Mouse (Mus musculus) C2C12 (cell line): ENCODE data around the gene Ptprj. TPM values are rescaled to one million over a fixed set of nuclear protein-coding genes. Genes with fewer than 3 reads are reported as not detected.

Experiments used
- H3K27me3 ChIP-seq: one replicate; pipeline ENCODE4 v1.6.1; 2011; ENCODE audit not compliant: control insufficient read depth, insufficient read depth, insufficient read length
- H3K36me3 ChIP-seq: one replicate; pipeline ENCODE4 v1.6.1; 2011; ENCODE audit not compliant: control insufficient read depth, insufficient read depth
- H3K4me3 ChIP-seq: one replicate; pipeline ENCODE4 v1.5.1; 2011; ENCODE audit warnings: mild to moderate bottlenecking, control low read depth; ENCODE audit not compliant: poor library complexity, insufficient read depth, severe bottlenecking
- H3K79me2 ChIP-seq: one replicate; pipeline ENCODE4 v1.6.1; 2011; ENCODE audit not compliant: control insufficient read depth, insufficient read depth
- H3K79me3 ChIP-seq: one replicate; pipeline ENCODE4 v1.6.1; 2011; ENCODE audit warnings: low read depth, control low read depth
- H3ac ChIP-seq: one replicate; pipeline ENCODE3; 2011; ENCODE audit warnings: low read depth; ENCODE audit not compliant: control insufficient read depth, insufficient read length
- CEBPB ChIP-seq: IDR thresholded peaks from one replicate; pipeline ENCODE4 v1.6.1; 2011; ENCODE audit warnings: low read depth, mild to moderate bottlenecking, control low read depth, moderate library complexity
- CTCF ChIP-seq: IDR thresholded peaks from one replicate; pipeline ENCODE4 v1.5.1; 2011; ENCODE audit not compliant: control insufficient read depth, insufficient read depth, insufficient read length
- FOSL1 ChIP-seq: IDR thresholded peaks from one replicate; pipeline ENCODE4 v1.8.0; 2011; ENCODE audit warnings: mild to moderate bottlenecking, low read length; ENCODE audit not compliant: poor library complexity, insufficient read depth, severe bottlenecking
- MAX ChIP-seq: IDR thresholded peaks from one replicate; pipeline ENCODE4 v1.6.1; 2011; ENCODE audit warnings: mild to moderate bottlenecking, control low read depth
- MYOD1 ChIP-seq: IDR thresholded peaks from one replicate; pipeline ENCODE4 v1.6.1; 2011; ENCODE audit warnings: low read depth; ENCODE audit not compliant: control insufficient read depth, insufficient read length
- MYOG ChIP-seq: IDR thresholded peaks from one replicate; pipeline ENCODE4 v1.6.1; 2011; ENCODE audit not compliant: control insufficient read depth, insufficient read length; ENCODE audit errors: extremely low read depth
- USF1 ChIP-seq: IDR thresholded peaks from one replicate; pipeline ENCODE4 v1.6.1; 2011; ENCODE audit warnings: low read depth, mild to moderate bottlenecking, control low read depth, moderate library complexity
- polyA plus RNA-seq: library from polyadenylated mRNA; unstranded; fragments of >200 nt; fragmentation: generic; extraction: Trizol; gene quantifications from one replicate; pipeline ENCODE4 v1.2.1, GENCODE M21; 2012; ENCODE audit warnings: missing spikeins

The Ptprj gene
- polyA plus RNA-seq, 1 experiment: 1.1 TPM

DNA sequence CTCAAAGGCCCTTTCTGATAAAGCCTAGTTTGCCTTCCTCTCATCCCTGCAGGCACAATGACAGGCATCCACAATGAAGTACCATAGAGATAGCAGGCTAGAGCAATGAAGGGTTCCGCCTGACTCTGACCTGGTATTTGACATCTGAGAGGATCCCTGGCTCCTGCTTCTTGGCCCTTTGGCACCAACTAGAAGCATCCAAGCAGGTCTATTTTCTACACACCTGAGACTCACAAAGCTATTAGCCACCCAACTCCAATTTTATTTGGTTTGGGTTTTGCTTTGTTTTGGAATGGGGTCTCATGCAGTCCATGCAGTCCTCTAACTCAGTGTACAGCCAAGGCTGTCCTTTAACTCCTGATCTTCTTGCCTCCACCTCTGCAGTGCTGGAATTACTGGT, 7.7 kb upstream of the Ptprj start:
- H3K4me3 ChIP-seq: no peak overlapping the region
- no peaks in the 10 kb centered on the region for H3K36me3 ChIP-seq
- H3ac ChIP-seq: no peak overlapping the region
- no peaks in the 10 kb centered on the region for H3K79me3 ChIP-seq
- TF ChIP-seq CTCF: no peak
- no peak for TF ChIP-seq MYOD1
- TF ChIP-seq CEBPB: no peak
- TF ChIP-seq MAX: no peak
- TF ChIP-seq USF1: no peak
- no peak for TF ChIP-seq MYOG
- TF ChIP-seq FOSL1: no peak
- no peaks in the 10 kb centered on the region for H3K79me2 ChIP-seq
- no peaks in the 10 kb centered on the region for H3K27me3 ChIP-seq

DNA sequence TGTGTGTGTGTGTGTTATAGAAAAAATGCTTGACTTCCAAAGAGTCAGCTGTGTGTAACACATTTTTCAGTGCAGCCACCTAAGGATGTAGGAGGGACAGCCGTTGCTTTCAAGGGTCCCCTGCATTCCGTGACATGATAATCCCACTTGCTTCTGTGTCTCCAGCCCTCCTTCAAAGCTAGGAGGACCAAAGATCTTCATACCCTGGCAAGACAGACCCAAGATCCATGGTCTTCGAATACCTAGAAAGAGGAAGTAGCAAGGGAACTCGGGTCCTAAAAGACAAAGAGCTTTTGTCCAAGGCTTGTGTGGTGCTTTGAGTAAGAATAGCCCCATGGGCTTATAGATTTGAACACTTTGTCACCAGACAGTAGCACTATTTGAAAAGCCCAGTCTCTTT, 4.1 kb upstream of the Ptprj start:
- Histone ChIP-seq H3K79me2 (peaks cover under 1% of the 10 kb centered on the region), H3K27me3 (no peaks in the 10 kb centered on the region), H3K36me3 (no peaks in the 10 kb centered on the region), H3K4me3 (no peak overlapping the region), H3K79me3 (no peaks in the 10 kb centered on the region), H3ac (no peak overlapping the region)
- TF ChIP-seq CEBPB (no peak), FOSL1 (no peak), MAX (no peak), MYOG (no peak), USF1 (no peak), MYOD1 (no peak), CTCF (no peak)

DNA sequence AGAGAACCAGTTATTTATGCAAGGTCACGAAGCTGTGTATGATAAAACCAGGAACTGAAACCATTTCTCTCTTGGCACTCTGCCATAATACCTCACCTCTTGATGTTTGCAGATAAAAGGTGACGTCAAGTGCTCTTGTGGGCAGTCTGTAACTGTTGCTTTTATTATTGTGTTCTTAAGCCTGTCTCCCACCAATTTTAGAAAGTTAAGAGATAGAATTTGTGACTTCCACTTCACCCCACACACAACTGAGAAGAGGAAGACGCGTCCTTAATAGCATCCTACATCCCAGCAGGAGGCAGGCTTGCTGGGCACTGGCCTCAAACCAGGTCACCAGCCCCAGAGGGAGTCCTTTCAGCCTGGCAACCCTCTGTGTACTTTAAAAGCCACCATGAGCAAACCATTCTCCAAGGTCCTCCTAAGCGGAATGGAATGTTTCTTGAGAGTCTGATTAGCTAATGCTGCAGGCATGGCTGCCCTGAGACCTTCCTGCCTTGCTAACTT, 3.2 kb upstream of the Ptprj start:
- no peak overlapping the region for H3ac ChIP-seq
- H3K27me3 ChIP-seq: no peaks in the 10 kb centered on the region
- peaks cover 8% of the 10 kb centered on the region for H3K79me2 ChIP-seq
- no peak for TF ChIP-seq MAX
- TF ChIP-seq CEBPB: no peak
- no peak for TF ChIP-seq USF1
- no peaks in the 10 kb centered on the region for H3K36me3 ChIP-seq
- H3K4me3 ChIP-seq: no peak overlapping the region
- peaks cover 4% of the 10 kb centered on the region for H3K79me3 ChIP-seq

DNA sequence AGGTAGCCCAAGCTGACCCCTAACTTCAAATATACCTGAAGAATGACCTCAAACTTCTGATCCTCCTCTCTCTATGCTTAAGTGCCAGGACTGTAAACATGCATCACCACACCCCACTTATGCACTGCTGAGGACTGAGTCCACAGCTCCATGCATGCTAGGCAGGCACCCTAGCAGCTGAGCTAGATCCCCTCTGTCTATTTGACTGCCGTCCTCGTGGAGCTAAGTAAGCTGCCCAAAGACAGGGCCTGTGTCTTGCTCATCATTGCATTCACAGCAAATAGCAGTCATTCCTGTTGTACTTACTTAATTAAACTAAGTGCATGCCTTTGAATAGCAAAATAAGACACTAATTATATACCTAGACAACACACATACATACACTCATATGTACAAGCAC, 2.4 kb upstream of the Ptprj start:
- H3K36me3 ChIP-seq: no peaks in the 10 kb centered on the region
- H3K4me3 ChIP-seq: no peak overlapping the region
- no peak overlapping the region for H3ac ChIP-seq
- peaks cover 4% of the 10 kb centered on the region for H3K79me3 ChIP-seq
- TF ChIP-seq FOSL1: no peak
- TF ChIP-seq MYOG: no peak
- H3K27me3 ChIP-seq: no peaks in the 10 kb centered on the region
- peaks cover 17% of the 10 kb centered on the region for H3K79me2 ChIP-seq

DNA sequence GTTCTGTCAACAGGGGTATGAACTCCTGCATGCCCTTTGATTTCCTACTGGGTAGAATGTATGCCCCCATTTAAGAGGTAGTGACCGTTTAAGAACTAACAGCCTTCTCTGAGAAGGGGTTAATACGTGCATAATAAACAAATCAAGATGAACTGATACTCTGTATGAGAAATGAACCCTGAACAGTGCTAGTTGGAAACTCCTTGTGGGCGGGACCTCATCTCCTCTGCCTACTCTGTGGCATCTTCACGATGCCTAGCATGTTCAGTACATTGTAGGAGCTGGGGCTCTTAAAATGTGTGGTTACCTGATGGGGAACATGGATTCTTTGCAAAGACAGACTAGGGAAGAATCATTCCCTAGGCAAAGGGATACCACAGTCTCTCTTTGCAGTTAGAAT, 1.9 kb upstream of the Ptprj start:
- peaks cover 22% of the 10 kb centered on the region for H3K79me2 ChIP-seq
- H3K79me3 ChIP-seq: peaks cover 8% of the 10 kb centered on the region
- H3K36me3 ChIP-seq: no peaks in the 10 kb centered on the region
- H3ac ChIP-seq: no peak overlapping the region
- no peak overlapping the region for H3K4me3 ChIP-seq
- no peak for TF ChIP-seq USF1
- no peak for TF ChIP-seq MYOD1
- TF ChIP-seq MAX: no peak
- no peak for TF ChIP-seq MYOG
- TF ChIP-seq CEBPB: no peak
- TF ChIP-seq CTCF: no peak
- no peaks in the 10 kb centered on the region for H3K27me3 ChIP-seq

DNA sequence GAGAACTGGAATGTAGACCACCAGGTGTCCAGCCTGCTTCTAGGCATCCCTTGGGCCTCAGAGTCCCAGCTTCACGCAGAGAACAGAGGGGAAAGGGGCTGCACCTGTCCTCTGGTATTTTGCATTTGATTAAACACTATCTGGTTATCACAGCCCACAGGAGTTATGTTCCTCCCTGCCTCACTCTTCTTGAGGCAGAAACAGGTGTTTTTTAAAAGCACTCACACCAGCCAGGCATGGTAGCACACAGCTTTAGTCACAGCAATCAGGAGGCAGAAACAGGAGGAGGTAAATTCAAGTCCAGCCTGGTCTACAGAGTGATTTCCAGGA, 1.3 kb upstream of the Ptprj start:
- H3ac ChIP-seq: no peak overlapping the region
- TF ChIP-seq MAX: no peak
- no peak overlapping the region for H3K4me3 ChIP-seq
- no peaks in the 10 kb centered on the region for H3K27me3 ChIP-seq
- no peaks in the 10 kb centered on the region for H3K36me3 ChIP-seq
- H3K79me2 ChIP-seq: peaks cover 27% of the 10 kb centered on the region
- H3K79me3 ChIP-seq: peaks cover 8% of the 10 kb centered on the region
